Mouse (Mus musculus) heart, embryonic 13.5 days (tissue): ENCODE data around the gene Cox19. TPM values are rescaled to one million over a fixed set of nuclear protein-coding genes. Genes with fewer than 3 reads are reported as not detected.
A peak's percentile ranks its signal among the peaks of the same experiment; 100 is the strongest.

Experiments used
- ATAC-seq: fragments of 200-750 bp; cut with Nextera tagmentation; 2 replicates; pipeline ENCODE4 v1.8.0; 2017; ENCODE audit warnings: moderate TSS enrichment; ENCODE audit not compliant: insufficient number of reproducible peaks, low FRiP score, low TSS enrichment; ENCODE audit errors: extremely low read depth
- H3K27ac ChIP-seq: fragments of 300-500 bp; sonication (generic); replicated peaks from 2 replicates; pipeline ENCODE4 v1.5.1; 2015; ENCODE audit warnings: moderate library complexity, mild to moderate bottlenecking, inconsistent platforms
- H3K27me3 ChIP-seq: fragments of 300-500 bp; sonication (generic); replicated peaks from 2 replicates; pipeline ENCODE4 v1.6.1; 2015; ENCODE audit warnings: mild to moderate bottlenecking, inconsistent platforms
- H3K36me3 ChIP-seq: fragments of 300-500 bp; sonication (generic); 2 replicates; pipeline ENCODE4 v1.6.1; 2015; ENCODE audit warnings: mild to moderate bottlenecking, inconsistent platforms
- H3K4me1 ChIP-seq: fragments of 300-500 bp; sonication (generic); 2 replicates; pipeline ENCODE4 v1.6.1; 2015; ENCODE audit warnings: inconsistent platforms
- H3K4me2 ChIP-seq: fragments of 300-500 bp; sonication (generic); 2 replicates; pipeline ENCODE4 v1.6.1; 2015; ENCODE audit warnings: inconsistent platforms, mild to moderate bottlenecking, moderate library complexity
- H3K4me3 ChIP-seq: fragments of 300-500 bp; sonication (generic); 2 replicates; pipeline ENCODE4 v1.5.1; 2015; ENCODE audit warnings: moderate library complexity, mild to moderate bottlenecking, inconsistent platforms
- H3K9ac ChIP-seq: fragments of 300-500 bp; sonication (generic); 2 replicates; pipeline ENCODE4 v1.6.1; 2015; ENCODE audit warnings: inconsistent platforms, mild to moderate bottlenecking, moderate library complexity
- H3K9me3 ChIP-seq: fragments of 300-500 bp; sonication (generic); 2 replicates; pipeline ENCODE4 v1.6.1; 2016; ENCODE audit warnings: inconsistent platforms
- WGBS: fragments of 180-500 bp; shearing (Covaris S2); methylation state at CpG from one replicate; pipeline ENCODE4 v1.1.7; 2015; ENCODE audit warnings: mixed read lengths; 5-methylcytosine and 5-hydroxymethylcytosine counted together
- polyA plus RNA-seq: library from polyadenylated mRNA; unstranded; fragments of >200 nt; fragmentation: Nextera tagmentation; extraction: Ambion mirVana; gene quantifications from 2 replicates; pipeline ENCODE4 v1.2.1, GENCODE M21; 2015

Cox19 gene
- polyA plus RNA-seq, 1 experiment from 2014 or later: 68.4 TPM

DNA sequence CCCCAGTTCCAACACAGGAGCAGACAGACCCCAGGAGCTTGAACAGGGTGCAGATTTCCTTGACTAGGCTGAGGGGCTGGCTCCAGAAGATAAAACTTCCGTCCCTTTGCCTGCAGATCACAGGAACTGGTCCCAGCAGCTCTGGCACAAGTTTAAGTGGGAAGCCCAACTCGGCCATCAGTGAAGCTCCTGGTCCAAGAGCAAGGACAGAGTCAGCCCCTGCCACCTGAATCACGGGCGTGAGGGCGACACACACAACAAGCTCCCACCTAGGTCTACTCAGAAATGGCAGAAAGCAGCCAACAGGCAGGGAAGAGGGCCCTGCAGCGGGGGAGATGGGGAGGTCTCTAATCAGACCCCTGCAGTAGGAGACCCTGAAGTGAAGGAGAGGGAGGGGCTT is 19.1 kb upstream of the Cox19 start:
- no peaks in the 10 kb centered on the region for H3K9me3 ChIP-seq
- peak overlapping the region; percentile 96 for H3K9ac ChIP-seq
- peak overlapping the region; percentile 45; the same call in 1 of the 2 replicates for H3K27ac ChIP-seq
- peaks cover 35% of the 10 kb centered on the region for H3K4me1 ChIP-seq
- H3K36me3 ChIP-seq: no peaks in the 10 kb centered on the region
- ATAC-seq: no peak
- 65% methylated on average over 6 of the region's 6 CpGs for WGBS
- no peak overlapping the region for H3K4me3 ChIP-seq
- H3K27me3 ChIP-seq: no peaks in the 10 kb centered on the region
- peak overlapping the region; percentile 88 for H3K4me2 ChIP-seq

DNA sequence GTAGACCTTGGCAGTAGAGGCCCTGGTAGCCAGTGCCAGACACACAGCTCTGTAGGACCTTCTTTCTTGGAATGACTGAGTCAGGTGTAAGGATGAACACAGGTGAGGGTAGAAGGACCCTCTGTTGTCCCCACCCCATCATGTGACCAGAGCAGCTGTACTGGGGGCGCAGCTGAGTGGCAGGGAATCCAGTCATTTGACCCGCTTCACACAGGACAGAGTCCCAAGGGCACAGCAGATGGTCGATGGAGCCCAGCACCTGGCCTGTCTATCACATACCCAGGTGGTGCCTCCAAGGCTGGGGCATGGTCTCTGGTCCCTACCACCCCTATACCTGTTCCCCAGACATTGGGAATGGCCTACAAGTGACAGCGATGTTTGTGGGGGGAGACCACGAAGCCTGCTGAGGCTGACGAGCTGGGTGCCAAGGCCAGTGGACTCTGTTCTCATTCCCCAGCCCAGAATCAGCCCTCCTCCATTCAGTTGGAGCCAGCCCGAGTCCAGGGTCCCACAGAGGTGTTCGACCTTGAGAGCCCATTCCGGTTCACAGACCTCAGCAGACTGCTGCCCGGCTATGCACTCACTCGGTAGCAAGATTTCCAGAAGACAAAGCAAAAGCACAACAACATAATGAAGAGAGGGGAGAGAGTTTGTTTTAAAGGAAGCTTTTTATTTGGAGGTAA is 17.6 kb upstream of the Cox19 start:
- no peaks in the 10 kb centered on the region for H3K27me3 ChIP-seq
- ATAC-seq: no peak
- 82% methylated on average over 11 of the region's 11 CpGs for WGBS

DNA sequence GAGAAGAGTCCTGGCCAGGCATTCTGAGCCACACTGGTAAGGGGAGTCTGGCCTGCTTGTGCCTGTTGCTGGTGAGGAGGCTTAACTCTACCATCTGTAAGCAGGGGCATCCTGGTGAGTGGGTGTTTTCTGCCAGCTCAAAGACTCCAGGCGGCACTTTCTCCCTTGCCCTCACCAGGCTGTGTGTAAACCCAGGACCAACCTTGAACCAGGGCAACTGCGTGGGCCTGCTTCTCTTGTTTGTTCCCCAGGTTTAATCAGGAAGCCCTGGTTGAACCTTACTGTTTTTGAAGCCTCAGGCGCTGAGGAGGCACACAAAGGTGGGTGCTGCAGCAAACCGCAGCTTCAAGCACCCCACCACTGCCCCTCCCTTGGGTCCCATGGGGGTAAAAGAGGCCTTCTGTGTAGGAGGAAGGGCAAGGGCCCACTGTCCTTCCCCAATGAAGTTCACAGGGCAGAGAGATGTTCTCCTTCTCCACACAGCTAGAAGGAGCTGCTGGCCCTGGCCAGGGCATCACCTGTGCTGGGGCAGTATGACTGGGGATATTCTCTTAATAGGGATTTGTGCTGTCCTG is 16.8 kb upstream of the Cox19 start:
- Histone ChIP-seq H3K27me3 (no peaks in the 10 kb centered on the region), H3K9ac (no peak overlapping the region; the same call in 1 of the 2 replicates), H3K9me3 (no peaks in the 10 kb centered on the region), H3K4me2 (no peak overlapping the region), H3K27ac (no peak overlapping the region), H3K36me3 (no peaks in the 10 kb centered on the region), H3K4me1 (peaks cover 45% of the 10 kb centered on the region), H3K4me3 (no peak overlapping the region)
- 82% methylated on average over 4 of the region's 4 CpGs for WGBS
- no peak for ATAC-seq

More for the DNA sequence above, 17.6 kb upstream of the Cox19 start:
- Histone ChIP-seq H3K27ac (no peak overlapping the region), H3K4me3 (no peak overlapping the region), H3K36me3 (no peaks in the 10 kb centered on the region), H3K9me3 (no peaks in the 10 kb centered on the region), H3K4me1 (peaks cover 47% of the 10 kb centered on the region), H3K4me2 (no peak overlapping the region), H3K9ac (no peak overlapping the region)

DNA sequence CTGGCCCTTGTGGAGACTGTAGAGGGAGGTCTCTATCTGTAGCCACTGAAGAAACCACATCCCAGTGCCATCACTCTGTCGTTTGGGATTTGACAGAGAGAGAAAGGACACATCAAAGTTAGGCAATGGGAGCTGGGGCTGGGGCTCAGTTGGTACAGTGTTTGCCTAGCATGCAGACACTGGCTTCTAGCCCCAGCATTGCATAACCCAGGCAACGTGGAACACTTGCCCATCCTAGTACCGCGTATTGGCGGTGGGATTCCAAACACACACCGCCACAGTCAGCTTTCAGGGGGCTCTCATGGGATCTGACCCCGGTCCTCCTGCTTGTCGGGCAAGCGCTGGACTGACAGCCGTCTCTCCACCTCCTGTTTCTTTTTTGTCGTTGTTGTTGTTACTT is 15.3 kb upstream of the Cox19 start:
- Histone ChIP-seq H3K36me3 (no peaks in the 10 kb centered on the region), H3K4me3 (no peak overlapping the region), H3K9ac (no peak overlapping the region), H3K27me3 (no peaks in the 10 kb centered on the region), H3K9me3 (no peaks in the 10 kb centered on the region), H3K4me2 (no peak overlapping the region), H3K4me1 (peaks cover 34% of the 10 kb centered on the region), H3K27ac (no peak overlapping the region)
- ATAC-seq: no peak
- WGBS: 75% methylated on average over 11 of the region's 11 CpGs

DNA sequence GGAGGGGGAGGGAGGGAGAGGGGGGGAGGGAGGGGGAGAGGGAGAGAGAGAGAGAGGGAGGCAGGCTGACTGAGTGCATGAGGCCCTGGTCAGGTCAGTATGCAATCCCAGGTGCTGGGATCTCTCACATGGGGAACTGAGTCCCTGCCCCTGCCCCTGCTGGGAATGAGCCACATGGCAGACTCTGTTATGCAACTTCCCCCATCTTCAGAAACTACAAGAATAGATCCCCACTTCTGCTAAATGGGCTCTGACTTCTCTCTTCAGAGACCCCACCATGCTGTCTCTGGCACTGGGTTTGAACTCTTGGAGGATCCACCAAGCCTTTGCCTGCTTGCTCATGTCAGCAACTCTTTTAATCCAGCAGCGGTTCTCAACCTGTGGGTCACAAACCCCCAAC is 14.6 kb upstream of the Cox19 start:
- Histone ChIP-seq H3K9me3 (no peaks in the 10 kb centered on the region), H3K27ac (no peak overlapping the region)

DNA sequence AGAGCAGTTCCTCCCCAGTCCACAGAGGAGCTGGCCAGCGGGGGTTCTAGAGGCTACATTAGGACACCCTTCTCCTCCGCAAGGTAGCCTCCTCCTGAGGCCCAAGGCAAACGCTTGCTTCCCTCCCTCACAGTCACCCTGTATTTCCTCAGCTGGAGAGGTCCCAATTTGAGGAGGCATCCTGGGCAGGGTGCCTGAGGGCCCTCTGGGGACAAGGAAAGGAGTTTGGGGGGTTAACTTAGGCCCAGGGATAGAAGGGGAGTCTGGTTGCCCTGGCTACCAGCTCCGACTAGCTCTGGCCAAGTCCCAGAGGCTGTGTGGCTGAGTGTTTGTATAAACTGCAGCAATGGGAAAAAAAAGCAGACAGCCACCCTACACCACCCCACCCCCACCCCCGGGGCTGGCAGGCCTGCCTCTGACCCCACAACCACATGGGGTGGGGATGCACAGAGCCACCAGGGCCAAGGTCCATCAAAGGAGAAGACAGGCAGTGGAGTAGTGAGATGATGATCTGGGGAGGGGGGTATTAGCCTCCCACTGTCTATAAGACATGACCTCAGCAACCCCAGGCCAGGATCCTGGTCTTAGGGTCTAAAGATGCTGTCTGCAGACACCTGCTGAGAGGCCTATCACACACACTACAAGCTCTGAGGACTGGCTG is 13.8 kb upstream of the Cox19 start:
- 41% methylated on average over 5 of the region's 5 CpGs for WGBS
- Histone ChIP-seq H3K4me3 (no peak overlapping the region), H3K36me3 (no peaks in the 10 kb centered on the region), H3K9ac (peak overlapping the region; percentile 65), H3K27me3 (no peaks in the 10 kb centered on the region), H3K9me3 (no peaks in the 10 kb centered on the region), H3K27ac (peak overlapping the region; percentile 33; the same call in 1 of the 2 replicates), H3K4me2 (peak overlapping the region; percentile 23; the same call in 1 of the 2 replicates), H3K4me1 (peaks cover 19% of the 10 kb centered on the region)
- peak; percentile 7; the same call in 1 of the 2 replicates for ATAC-seq

More for the DNA sequence above, 14.6 kb upstream of the Cox19 start:
- Histone ChIP-seq H3K4me3 (no peak overlapping the region), H3K4me2 (no peak overlapping the region), H3K36me3 (no peaks in the 10 kb centered on the region), H3K4me1 (peaks cover 27% of the 10 kb centered on the region), H3K27me3 (no peaks in the 10 kb centered on the region), H3K9ac (no peak overlapping the region)
- no peak for ATAC-seq
- 70% methylated on average over 1 of the region's 1 CpGs for WGBS

DNA sequence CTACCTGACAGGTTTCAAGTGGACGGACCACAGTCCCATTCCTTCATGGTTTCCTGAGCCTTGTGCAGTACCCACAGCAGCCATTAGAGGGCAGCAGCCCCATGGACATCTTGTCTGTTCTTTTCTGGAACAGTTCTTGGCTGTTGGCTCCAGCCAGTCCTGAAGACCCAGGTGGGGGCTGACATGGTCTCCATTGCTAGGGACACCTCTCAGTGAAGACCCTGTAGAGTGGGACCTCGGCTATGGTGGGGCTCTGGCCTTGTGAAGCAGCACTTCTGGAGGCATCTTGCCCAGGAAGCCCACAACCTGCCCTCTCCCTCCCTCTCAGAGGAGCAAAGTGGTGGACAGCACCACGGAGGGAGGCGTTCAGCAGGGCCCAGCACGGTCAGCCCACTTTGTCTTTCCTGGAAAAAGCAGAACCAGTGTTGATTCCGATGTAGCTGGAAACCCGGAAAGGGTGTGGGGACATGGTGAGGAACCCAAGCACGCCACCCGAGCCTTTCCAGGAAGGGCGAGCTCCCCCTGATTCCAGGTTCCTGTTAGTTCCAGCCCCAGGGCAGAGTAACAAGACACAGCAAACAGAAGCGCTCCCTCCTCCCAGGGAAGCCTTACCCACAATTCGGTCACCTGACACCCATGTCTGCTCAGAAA is 13.2 kb upstream of the Cox19 start:
- H3K9ac ChIP-seq: peak overlapping the region; percentile 65
- 0 out of 2 replicates have a peak, but pooled peaks have one; percentile 7 for ATAC-seq
- H3K4me3 ChIP-seq: no peak overlapping the region
- H3K36me3 ChIP-seq: no peaks in the 10 kb centered on the region
- no peaks in the 10 kb centered on the region for H3K9me3 ChIP-seq
- no peaks in the 10 kb centered on the region for H3K27me3 ChIP-seq
- WGBS: 25% methylated on average over 12 of the region's 12 CpGs
- H3K4me2 ChIP-seq: peak overlapping the region; percentile 23
- H3K4me1 ChIP-seq: peaks cover 13% of the 10 kb centered on the region
- peak overlapping the region; percentile 33; the same call in 1 of the 2 replicates for H3K27ac ChIP-seq

DNA sequence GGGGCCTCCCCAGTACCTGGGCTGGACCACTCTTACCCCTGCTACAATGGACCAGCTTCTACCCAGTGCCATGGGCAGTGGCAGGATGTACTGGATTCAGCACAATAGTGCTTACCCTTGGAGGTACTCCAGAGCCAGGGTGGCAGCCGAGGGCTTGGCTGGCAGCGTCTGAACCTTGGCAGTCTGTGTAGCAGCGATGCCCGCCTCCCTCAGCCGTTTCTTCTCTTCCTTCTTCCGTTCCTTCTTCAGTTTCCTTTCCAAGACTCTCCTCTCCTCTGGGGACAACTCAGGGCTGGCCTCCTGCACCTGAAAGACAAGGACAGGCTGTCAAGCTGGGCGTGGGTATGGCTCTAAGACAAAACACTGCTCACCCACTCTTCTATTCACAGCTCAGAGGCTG is 12.6 kb upstream of the Cox19 start:
- 55% methylated on average over 7 of the region's 7 CpGs for WGBS
- no peak for ATAC-seq
- no peak overlapping the region for H3K4me3 ChIP-seq

DNA sequence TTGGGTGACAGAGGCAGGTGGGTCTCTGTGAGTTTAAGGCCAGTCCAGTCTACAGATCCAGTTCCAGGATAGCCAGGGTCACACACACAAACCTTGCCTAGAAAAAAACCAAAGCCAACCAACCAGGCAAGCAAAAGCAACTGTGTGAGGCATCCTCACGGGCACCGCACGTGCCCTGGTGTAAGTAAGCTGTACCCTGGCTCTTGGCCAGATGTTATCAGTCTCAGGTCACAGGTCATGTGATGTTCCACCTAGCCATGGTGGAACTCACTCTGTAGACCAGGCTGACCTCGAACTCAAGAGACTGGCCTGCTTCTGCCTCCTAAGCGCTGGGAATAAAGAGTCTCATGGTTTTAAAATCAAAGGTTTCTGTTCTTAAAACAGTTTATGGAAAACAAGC is 8.0 kb upstream of the Cox19 start:
- Histone ChIP-seq H3K9me3 (no peaks in the 10 kb centered on the region), H3K36me3 (no peaks in the 10 kb centered on the region), H3K27me3 (peaks cover 26% of the 10 kb centered on the region), H3K4me1 (peaks cover 6% of the 10 kb centered on the region), H3K4me2 (no peak overlapping the region), H3K4me3 (no peak overlapping the region), H3K27ac (no peak overlapping the region), H3K9ac (no peak overlapping the region)
- WGBS: 78% methylated on average over 5 of the region's 5 CpGs
- ATAC-seq: no peak

More for the DNA sequence above, 12.6 kb upstream of the Cox19 start:
- Histone ChIP-seq H3K9ac (no peak overlapping the region), H3K27ac (no peak overlapping the region), H3K27me3 (no peaks in the 10 kb centered on the region), H3K4me1 (peaks cover 13% of the 10 kb centered on the region), H3K36me3 (no peaks in the 10 kb centered on the region), H3K4me2 (no peak overlapping the region), H3K9me3 (no peaks in the 10 kb centered on the region)

DNA sequence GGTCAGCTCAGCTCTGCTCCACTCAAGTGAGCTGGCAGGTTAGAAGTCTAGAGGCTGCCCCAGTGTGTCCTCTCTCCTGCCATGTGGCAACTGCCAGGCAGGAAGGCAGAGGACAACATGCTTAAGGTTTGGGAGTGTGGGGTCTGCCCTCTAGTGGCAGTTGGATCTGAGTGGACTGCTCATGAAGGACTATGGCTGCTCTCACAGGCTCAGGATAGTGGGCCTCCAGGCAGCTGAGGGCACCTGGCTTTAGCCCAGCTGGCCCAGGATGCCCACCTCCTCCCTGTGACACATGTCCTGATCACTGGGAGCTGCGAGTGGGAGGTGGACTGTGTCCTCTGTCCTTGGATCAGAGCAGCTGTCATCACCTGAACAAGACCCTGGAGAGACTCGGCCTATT is 7.4 kb upstream of the Cox19 start:
- Histone ChIP-seq H3K27ac (no peak overlapping the region), H3K4me1 (peaks cover 6% of the 10 kb centered on the region; the same call in 1 of the 2 replicates), H3K9ac (no peak overlapping the region), H3K27me3 (peaks cover 31% of the 10 kb centered on the region), H3K4me3 (no peak overlapping the region), H3K9me3 (no peaks in the 10 kb centered on the region), H3K4me2 (no peak overlapping the region), H3K36me3 (no peaks in the 10 kb centered on the region)
- WGBS: 44% methylated on average over 2 of the region's 2 CpGs
- ATAC-seq: no peak

DNA sequence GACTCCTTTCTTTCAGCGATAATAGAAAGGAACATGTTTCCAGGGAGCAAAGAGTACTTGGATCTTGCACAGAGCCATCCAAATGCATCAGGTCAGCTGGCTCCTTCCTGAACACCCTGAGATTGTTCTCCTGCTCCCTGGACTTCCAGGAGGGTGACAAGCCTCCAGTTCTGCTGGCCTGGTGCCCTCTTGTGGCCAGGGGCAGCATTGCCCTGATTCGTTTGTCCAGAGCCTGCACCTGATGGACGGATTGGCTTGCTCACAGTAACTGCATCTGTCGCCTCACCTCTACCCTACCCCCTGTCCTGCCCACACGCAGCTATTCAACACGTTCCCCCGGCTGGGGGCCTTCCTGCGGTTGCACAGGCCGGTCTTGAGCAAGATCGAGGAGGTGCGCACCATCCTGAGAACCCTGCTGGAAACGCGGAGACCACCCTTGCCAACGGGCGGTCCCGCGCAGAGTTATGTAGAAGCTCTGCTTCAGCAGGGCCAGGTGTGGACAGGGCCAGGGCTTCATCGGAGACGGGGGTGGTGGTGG is 4.1 kb upstream of the Cox19 start:
- Histone ChIP-seq H3K27me3 (peaks cover 65% of the 10 kb centered on the region), H3K4me2 (no peak overlapping the region), H3K27ac (no peak overlapping the region), H3K4me1 (peaks cover 22% of the 10 kb centered on the region), H3K9me3 (no peaks in the 10 kb centered on the region), H3K9ac (no peak overlapping the region), H3K36me3 (no peaks in the 10 kb centered on the region), H3K4me3 (no peak overlapping the region)
- ATAC-seq: no peak
- 32% methylated on average over 19 of the region's 19 CpGs for WGBS
